Mouse (Mus musculus) G1E (cell line): ENCODE measurements around the gene Glp1r. TPM values are rescaled to one million over a fixed set of nuclear protein-coding genes. Genes with fewer than 3 reads are reported as not detected.

Experiments
- ATAC-seq: 2 replicates; pipeline ENCODE4 v1.8.0; 2016; ENCODE audit warnings: mild to moderate bottlenecking; ENCODE audit not compliant: insufficient number of reproducible peaks, poor library complexity, low FRiP score, severe bottlenecking; ENCODE audit errors: extremely low read depth
- DNase-seq: peaks from one replicate; pipeline ENCODE4 v3.0.0; 2012; ENCODE audit warnings: low spot score
- H3K27me3 ChIP-seq: 2 replicates; pipeline ENCODE4 v1.6.1; 2012; ENCODE audit warnings: mild to moderate bottlenecking, low read length, inconsistent platforms; ENCODE audit not compliant: insufficient read depth
- H3K36me3 ChIP-seq: replicated peaks from 2 replicates; pipeline ENCODE3; 2012; ENCODE audit warnings: mild to moderate bottlenecking, inconsistent platforms
- H3K4me1 ChIP-seq: 2 replicates; pipeline ENCODE4 v1.6.1; 2012; ENCODE audit warnings: low read depth, low read length, inconsistent platforms, mixed read lengths; ENCODE audit not compliant: insufficient read depth
- H3K4me3 ChIP-seq: 2 replicates; pipeline ENCODE4 v1.5.1; 2012; ENCODE audit warnings: low read depth, mild to moderate bottlenecking, inconsistent platforms, low read length, moderate library complexity, mixed read lengths
- H3K9me3 ChIP-seq: replicated peaks from 2 replicates; pipeline ENCODE4 v1.6.1; 2012; ENCODE audit warnings: inconsistent platforms
- CTCF ChIP-seq: IDR thresholded peaks from 2 replicates; pipeline ENCODE4 v1.5.1; 2012; ENCODE audit warnings: low read depth, low read length, inconsistent platforms, mixed read lengths
- GATA1 ChIP-seq: IDR thresholded peaks from 2 replicates; pipeline ENCODE4 v1.6.1; 2012; ENCODE audit warnings: borderline replicate concordance, low read length, inconsistent platforms, mixed read lengths
- GATA2 ChIP-seq: IDR thresholded peaks from 2 replicates; pipeline ENCODE4 v1.6.1; 2012; ENCODE audit warnings: low read depth, low read length, inconsistent platforms, borderline replicate concordance
- POLR2AphosphoS5 ChIP-seq: IDR thresholded peaks from 2 replicates; pipeline ENCODE4 v1.6.1; 2012; ENCODE audit warnings: low read depth, low read length, inconsistent platforms; ENCODE audit not compliant: insufficient replicate concordance
- TAL1 ChIP-seq: conservative IDR thresholded peaks from 2 replicates; pipeline ENCODE4 v1.6.1; 2012; ENCODE audit warnings: low read depth, low read length, inconsistent platforms, mixed read lengths
- polyA plus RNA-seq: library from polyadenylated mRNA; stranded (reverse); fragments of >175 nt; gene quantifications from 2 replicates; pipeline ENCODE4 v1.2.3, GENCODE M21; 2012
- total RNA-seq, 2 experiments: library from RNA; stranded (forward) in 1 of 2; stranded (reverse) in 1 of 2; fragments of 200-1000 nt in 1 of 2; fragments of >200 nt in 1 of 2; fragmentation: Nextera tagmentation in 1 of 2; gene quantifications; 2 replicates each; pipeline ENCODE4 v1.2.3; 2014 to 2017

The Glp1r gene
- total and polyA plus RNA-seq, 3 experiments = 0.05 TPM; not detected in 2

GRCm38 (mm10) chr17:30983521-30983920, 81.9 kb downstream of the Glp1r start:
- ATAC-seq (no peak), DNase-seq (no peak)
- Histone ChIP-seq H3K4me1 (no peaks in the 10 kb centered on the region), H3K36me3 (no peaks in the 10 kb centered on the region), H3K27me3 (no peaks in the 10 kb centered on the region), H3K9me3 (peaks cover 91% of the 10 kb centered on the region), H3K4me3 (no peak overlapping the region)
- TF ChIP-seq POLR2AphosphoS5 (no peak), GATA2 (no peak), TAL1 (no peak), GATA1 (no peak), CTCF (no peak)

GRCm38 (mm10) chr17:30990254-30990653, 88.6 kb downstream of the Glp1r start:
- H3K27me3 ChIP-seq = no peaks in the 10 kb centered on the region
- ATAC-seq = no peak
- H3K4me1 ChIP-seq = no peaks in the 10 kb centered on the region
- TF ChIP-seq GATA1 = no peak
- no peak for TF ChIP-seq POLR2AphosphoS5
- TF ChIP-seq GATA2 = no peak
- TF ChIP-seq TAL1 = no peak
- no peak for TF ChIP-seq CTCF
- no peak overlapping the region for H3K4me3 ChIP-seq
- no peaks in the 10 kb centered on the region for H3K36me3 ChIP-seq
- peaks cover 83% of the 10 kb centered on the region for H3K9me3 ChIP-seq
- DNase-seq = no peak

Other genes with a start within 250 kb of the Glp1r start
- gene Umodl1, start 52.8 kb downstream of the Glp1r start, total RNA-seq (2014; fragmentation: Nextera tagmentation) = not detected in 2 replicates
- gene Umodl1, start 52.8 kb downstream of the Glp1r start, total RNA-seq (2017) = 0.16 TPM in 1 of 2 replicates, not detected in the other
- 0.01 TPM in 1 of 2 replicates, not detected in the other for gene Umodl1, start 52.8 kb downstream of the Glp1r start, polyA plus RNA-seq
- not detected in 2 replicates for gene Abcg1, start 155.9 kb downstream of the Glp1r start, total RNA-seq (2014; fragmentation: Nextera tagmentation)
- gene Abcg1, start 155.9 kb downstream of the Glp1r start, total RNA-seq (2017) = 0.05 and 0.06 TPM in 2 replicates
- gene Abcg1, start 155.9 kb downstream of the Glp1r start, polyA plus RNA-seq = not detected in 2 replicates
- gene Tff3, start 227.8 kb downstream of the Glp1r start, total RNA-seq (2014; fragmentation: Nextera tagmentation) = not detected in 2 replicates
- not detected in 2 replicates for gene Tff3, start 227.8 kb downstream of the Glp1r start, total RNA-seq (2017)
- gene Tff3, start 227.8 kb downstream of the Glp1r start, polyA plus RNA-seq = not detected in 2 replicates
- not detected in 2 replicates for gene Tff2, start 242.5 kb downstream of the Glp1r start, total RNA-seq (2014; fragmentation: Nextera tagmentation)
- not detected in 2 replicates for gene Tff2, start 242.5 kb downstream of the Glp1r start, total RNA-seq (2017)
- not detected in 2 replicates for gene Tff2, start 242.5 kb downstream of the Glp1r start, polyA plus RNA-seq